Mouse (Mus musculus) E14TG2a.4 (cell line): ENCODE measurements around the gene Nckap5.

Experiments
- CTCF ChIP-seq: conservative IDR thresholded peaks from 2 replicates; pipeline ENCODE4 v1.5.1; 2014; ENCODE audit warnings: low read length
- NANOG ChIP-seq: IDR thresholded peaks from 2 replicates; pipeline ENCODE4 v1.6.1; 2014; ENCODE audit warnings: borderline replicate concordance, low read length, mixed read lengths
- POU5F1 ChIP-seq: IDR thresholded peaks from 2 replicates; pipeline ENCODE4 v1.6.1; 2014; ENCODE audit warnings: low read length, borderline replicate concordance

DNA sequence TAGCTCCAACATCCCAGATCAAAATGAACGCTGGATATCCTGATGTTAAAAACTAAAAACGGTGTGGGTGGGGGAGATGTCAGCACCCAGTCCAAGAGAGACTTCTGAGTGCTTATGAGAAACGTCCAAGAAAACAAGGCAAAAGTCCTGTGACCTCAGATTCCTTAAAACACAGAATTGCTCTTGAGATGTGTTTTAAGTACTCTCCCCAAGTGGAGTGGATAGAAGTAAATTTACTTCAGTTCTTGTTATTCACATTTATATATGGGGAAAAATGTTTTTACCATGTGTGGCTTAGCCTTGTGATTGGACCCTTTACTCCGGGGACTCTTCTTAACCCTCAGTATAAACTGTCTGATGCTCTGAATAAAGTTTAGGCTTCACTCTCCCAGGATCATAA, 640.2 kb downstream of the Nckap5 start:
- TF ChIP-seq CTCF (no peak), POU5F1 (no peak), NANOG (no peak)
